Mouse (Mus musculus) midbrain, embryonic 16.5 days (tissue): ENCODE results near the gene Exog. TPM values are rescaled to one million over a fixed set of nuclear protein-coding genes. Genes with fewer than 3 reads are reported as not detected.

Experiments used
- ATAC-seq: fragments of 200-750 bp; cut with Nextera tagmentation; 2 replicates; pipeline ENCODE4 v1.8.0; 2017; ENCODE audit warnings: moderate TSS enrichment
- H3K27ac ChIP-seq: fragments of 300-500 bp; sonication (generic); 2 replicates; pipeline ENCODE4 v1.5.1; 2014; ENCODE audit warnings: mild to moderate bottlenecking, low read length, mixed read lengths
- H3K27me3 ChIP-seq: fragments of 300-500 bp; sonication (generic); 2 replicates; pipeline ENCODE4 v1.6.1; 2014; ENCODE audit warnings: low read depth, low read length, mixed read lengths; ENCODE audit not compliant: control insufficient read depth, insufficient read depth
- H3K36me3 ChIP-seq: fragments of 300-500 bp; sonication (generic); 2 replicates; pipeline ENCODE4 v1.6.1; 2014; ENCODE audit warnings: mild to moderate bottlenecking, low read length, moderate library complexity, mixed read lengths; ENCODE audit not compliant: control insufficient read depth, insufficient read depth
- H3K4me1 ChIP-seq: fragments of 300-500 bp; sonication (generic); 2 replicates; pipeline ENCODE4 v1.6.1; 2014; ENCODE audit warnings: mild to moderate bottlenecking, low read length, mixed read lengths; ENCODE audit not compliant: control insufficient read depth, insufficient read depth
- H3K4me2 ChIP-seq: fragments of 300-500 bp; sonication (generic); 2 replicates; pipeline ENCODE4 v1.6.1; 2014; ENCODE audit warnings: mild to moderate bottlenecking, low read length, mixed read lengths
- H3K4me3 ChIP-seq: fragments of 300-500 bp; sonication (generic); 2 replicates; pipeline ENCODE4 v1.5.1; 2014; ENCODE audit warnings: low read depth, mild to moderate bottlenecking, low read length, moderate library complexity, mixed read lengths
- H3K9ac ChIP-seq: fragments of 300-500 bp; sonication (generic); 2 replicates; pipeline ENCODE4 v1.6.1; 2014; ENCODE audit warnings: low read depth, low read length, mixed read lengths
- H3K9me3 ChIP-seq: fragments of 300-500 bp; sonication (generic); replicated peaks from 2 replicates; pipeline ENCODE4 v1.6.1; 2014; ENCODE audit warnings: mild to moderate bottlenecking, low read length, mixed read lengths; ENCODE audit not compliant: control insufficient read depth, poor library complexity, severe bottlenecking
- whole genome bisulfite sequencing: fragments of 180-500 bp; shearing (Covaris S2); extraction: QIAGEN DNeasy Blood & Tissue Kit; methylation state at CpG from one replicate; pipeline ENCODE4 v1.1.7; 2014; 5-methylcytosine and 5-hydroxymethylcytosine counted together
- polyA plus RNA-seq: library from polyadenylated mRNA; unstranded; fragments of >200 nt; fragmentation: Nextera tagmentation; extraction: Ambion mirVana; gene quantifications from 2 replicates; pipeline ENCODE4 v1.2.1, GENCODE M21; 2015

Exog gene
- polyA plus RNA-seq, 1 experiment from 2014 or later, result 53.3 TPM

GRCm38 (mm10) chr9:119473011-119473410 lies 28.3 kb downstream of the Exog start:
- Histone ChIP-seq H3K4me1 (no peaks in the 10 kb centered on the region), H3K9me3 (no peaks in the 10 kb centered on the region), H3K27ac (no peak overlapping the region), H3K9ac (no peak overlapping the region), H3K4me3 (no peak overlapping the region), H3K36me3 (0 out of 2 replicates have a peak, but pooled peaks cover under 1% of the 10 kb centered on the region), H3K27me3 (no peaks in the 10 kb centered on the region), H3K4me2 (no peak overlapping the region)
- no peak for ATAC-seq
- WGBS, result 88% methylated on average over 1 of the region's 1 CpGs

- no peak overlapping the region for H3K4me2 ChIP-seq
- no peak overlapping the region for H3K4me3 ChIP-seq
- no peak overlapping the region for H3K9ac ChIP-seq
- H3K36me3 ChIP-seq, result no peaks in the 10 kb centered on the region
- H3K9me3 ChIP-seq, result no peaks in the 10 kb centered on the region
- H3K27me3 ChIP-seq, result no peaks in the 10 kb centered on the region
- no peak for ATAC-seq
- no peak overlapping the region for H3K27ac ChIP-seq
- H3K4me1 ChIP-seq, result no peaks in the 10 kb centered on the region
- 86% methylated on average over 9 of the region's 9 CpGs for WGBS
Measured at GRCm38 (mm10) chr9:119473608-119474164, 28.9 kb downstream of the Exog start.

DNA sequence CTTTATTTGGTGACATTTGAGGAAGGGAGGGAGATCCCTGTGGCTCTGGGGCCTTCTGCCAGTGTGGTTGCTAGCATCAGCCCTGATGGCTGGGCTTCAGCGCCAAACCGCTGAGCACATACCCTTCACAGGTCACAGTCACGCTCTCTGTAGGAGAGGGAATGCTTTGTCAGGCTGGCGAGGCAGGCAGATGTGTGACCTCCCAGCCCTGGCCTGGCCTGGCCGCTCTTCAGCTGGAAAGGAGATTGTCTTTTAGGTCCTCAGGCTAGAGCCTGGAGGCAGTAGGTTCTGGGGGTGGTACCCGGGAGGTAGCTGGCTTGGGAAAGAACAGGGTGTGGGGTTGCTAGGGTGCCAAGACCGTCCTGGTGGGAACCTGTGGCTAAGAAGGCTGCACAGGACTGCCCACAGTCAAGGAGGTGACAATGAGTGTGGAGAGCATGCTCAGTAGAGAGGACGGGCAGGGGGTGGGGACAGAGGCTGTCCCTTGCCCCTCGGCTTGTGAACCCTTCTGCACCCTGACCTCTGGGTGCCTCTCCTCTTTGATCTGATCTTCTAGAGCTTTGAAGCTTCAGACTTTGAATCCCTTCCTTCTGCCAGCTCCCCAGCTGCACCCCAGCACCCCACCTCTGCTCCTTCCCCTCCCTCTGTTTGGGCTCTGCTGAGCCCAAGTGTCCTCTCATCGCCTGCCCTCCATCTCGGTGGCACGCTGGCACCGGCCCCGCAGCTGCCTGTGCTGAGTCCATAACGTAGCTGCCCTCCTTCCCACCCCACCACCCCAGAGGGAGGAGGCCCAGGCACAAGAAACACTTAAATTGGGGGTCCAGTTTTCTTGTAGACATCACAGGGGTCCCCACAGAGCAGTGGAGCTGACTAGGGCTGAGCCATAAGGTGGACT lies 30.2 kb downstream of the Exog start:
- Histone ChIP-seq H3K4me2 (no peak overlapping the region), H3K9ac (no peak overlapping the region), H3K27ac (no peak overlapping the region), H3K9me3 (no peaks in the 10 kb centered on the region), H3K27me3 (no peaks in the 10 kb centered on the region), H3K4me3 (no peak overlapping the region), H3K4me1 (no peaks in the 10 kb centered on the region), H3K36me3 (no peaks in the 10 kb centered on the region)
- 74% methylated on average over 15 of the region's 15 CpGs for WGBS
- no peak for ATAC-seq

DNA sequence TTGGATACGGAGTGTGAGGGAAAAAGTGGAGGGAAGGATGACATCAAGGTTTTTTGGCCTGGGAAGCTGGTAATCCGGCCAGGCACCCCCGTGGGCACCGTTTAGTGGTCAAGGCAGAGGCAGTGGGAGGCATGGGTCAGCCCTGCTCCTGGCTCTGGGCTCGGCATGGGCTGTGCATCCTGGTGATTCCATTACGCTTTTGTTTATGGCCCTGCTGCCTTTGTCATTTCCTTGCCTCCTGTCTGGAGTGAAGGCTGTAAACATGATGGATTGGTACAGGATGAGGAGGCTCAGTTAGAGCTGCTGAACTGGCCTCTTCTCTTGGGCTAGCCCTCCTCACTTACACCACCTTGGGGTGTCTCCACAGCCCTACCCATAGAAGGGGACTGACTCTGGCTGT lies 33.0 kb downstream of the Exog start:
- Histone ChIP-seq H3K9ac (no peak overlapping the region), H3K4me2 (no peak overlapping the region), H3K27ac (no peak overlapping the region), H3K36me3 (no peaks in the 10 kb centered on the region), H3K4me3 (no peak overlapping the region), H3K9me3 (no peaks in the 10 kb centered on the region), H3K27me3 (no peaks in the 10 kb centered on the region; the same call in 1 of the 2 replicates), H3K4me1 (no peaks in the 10 kb centered on the region)
- ATAC-seq, result no peak
- WGBS, result 65% methylated on average over 6 of the region's 6 CpGs

DNA sequence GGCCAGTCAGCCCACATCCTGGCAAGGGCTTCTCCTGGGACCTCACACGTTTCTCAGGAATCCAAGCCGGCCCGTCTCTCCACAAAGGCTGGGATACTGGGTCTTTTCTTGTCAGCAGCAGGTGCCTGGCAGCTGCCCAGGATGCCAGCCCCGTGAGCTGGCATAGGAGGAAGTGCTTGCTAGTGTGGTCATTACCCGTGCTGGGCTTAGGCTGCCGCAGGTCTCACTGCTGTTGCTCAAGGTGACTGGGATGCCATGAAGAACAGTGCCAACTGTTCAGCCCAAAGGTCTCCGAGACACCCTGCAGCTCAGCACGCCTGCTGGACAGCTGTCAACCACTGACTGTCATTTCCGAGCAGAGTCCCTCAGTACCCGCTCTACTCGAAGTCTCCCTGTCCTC lies 33.6 kb downstream of the Exog start:
- Histone ChIP-seq H3K4me2 (no peak overlapping the region), H3K36me3 (no peaks in the 10 kb centered on the region), H3K27me3 (no peaks in the 10 kb centered on the region; the same call in 1 of the 2 replicates), H3K9ac (no peak overlapping the region), H3K4me1 (no peaks in the 10 kb centered on the region), H3K4me3 (no peak overlapping the region), H3K27ac (no peak overlapping the region), H3K9me3 (no peaks in the 10 kb centered on the region)
- no peak for ATAC-seq
- 77% methylated on average over 11 of the region's 11 CpGs for WGBS

- 0 out of 2 replicates have a peak overlapping the region, but pooled peaks have one; percentile 25 for H3K9ac ChIP-seq
- H3K27ac ChIP-seq, result no peak overlapping the region
- H3K4me2 ChIP-seq, result no peak overlapping the region
- ATAC-seq, result no peak
- peaks cover 5% of the 10 kb centered on the region; the same call in 1 of the 2 replicates for H3K4me1 ChIP-seq
- H3K36me3 ChIP-seq, result no peaks in the 10 kb centered on the region
- 58% methylated on average over 8 of the region's 8 CpGs for WGBS
- no peaks in the 10 kb centered on the region for H3K9me3 ChIP-seq
- no peak overlapping the region for H3K4me3 ChIP-seq
- H3K27me3 ChIP-seq, result no peaks in the 10 kb centered on the region; the same call in 1 of the 2 replicates
Measured at GRCm38 (mm10) chr9:119479297-119479696, 34.6 kb downstream of the Exog start.

- Histone ChIP-seq H3K36me3 (no peaks in the 10 kb centered on the region), H3K27ac (no peak overlapping the region), H3K9me3 (no peaks in the 10 kb centered on the region), H3K27me3 (no peaks in the 10 kb centered on the region; the same call in 1 of the 2 replicates), H3K4me1 (peaks cover 5% of the 10 kb centered on the region; the same call in 1 of the 2 replicates), H3K4me2 (no peak overlapping the region), H3K9ac (no peak overlapping the region), H3K4me3 (no peak overlapping the region)
- 77% methylated on average over 4 of the region's 4 CpGs for WGBS
- no peak for ATAC-seq
Measured at GRCm38 (mm10) chr9:119481612-119482011, 36.9 kb downstream of the Exog start.

GRCm38 (mm10) chr9:119483554-119484353 lies 39.0 kb downstream of the Exog start:
- WGBS, result 44% methylated on average over 23 of the region's 23 CpGs
- peaks cover 5% of the 10 kb centered on the region; the same call in 1 of the 2 replicates for H3K4me1 ChIP-seq
- no peak overlapping the region for H3K27ac ChIP-seq
- no peak overlapping the region for H3K4me3 ChIP-seq
- no peak overlapping the region for H3K9ac ChIP-seq
- no peak for ATAC-seq
- H3K36me3 ChIP-seq, result no peaks in the 10 kb centered on the region
- H3K9me3 ChIP-seq, result no peaks in the 10 kb centered on the region
- no peak overlapping the region for H3K4me2 ChIP-seq
- H3K27me3 ChIP-seq, result no peaks in the 10 kb centered on the region; the same call in 1 of the 2 replicates
